Mouse (Mus musculus) intestine, postnatal 0 days (tissue): ENCODE measurements around the gene Abce1. TPM values are rescaled to one million over a fixed set of nuclear protein-coding genes. Genes with fewer than 3 reads are reported as not detected.

Experiments
- ATAC-seq: fragments of 200-750 bp; cut with Nextera tagmentation; 2 replicates; pipeline ENCODE4 v1.8.0; 2017; ENCODE audit warnings: mild to moderate bottlenecking, moderate TSS enrichment, moderate library complexity
- H3K27ac ChIP-seq: fragments of 300-500 bp; sonication (generic); 2 replicates; pipeline ENCODE4 v1.5.1; 2014; ENCODE audit warnings: mild to moderate bottlenecking, low read depth, low read length, moderate library complexity
- H3K27me3 ChIP-seq: fragments of 300-500 bp; sonication (generic); replicated peaks from 2 replicates; pipeline ENCODE4 v1.6.1; 2014; ENCODE audit warnings: low read length, mixed read lengths; ENCODE audit not compliant: control insufficient read depth, insufficient read depth
- H3K36me3 ChIP-seq: fragments of 300-500 bp; sonication (generic); 2 replicates; pipeline ENCODE4 v1.6.1; 2014; ENCODE audit warnings: mild to moderate bottlenecking, moderate library complexity; ENCODE audit not compliant: control insufficient read depth, insufficient read depth
- H3K4me1 ChIP-seq: fragments of 300-500 bp; sonication (generic); replicated peaks from 2 replicates; pipeline ENCODE4 v1.6.1; 2014; ENCODE audit warnings: antibody characterized with exemption, low read length, mixed read lengths; ENCODE audit not compliant: control insufficient read depth, insufficient read depth
- H3K4me2 ChIP-seq: fragments of 300-500 bp; sonication (generic); replicated peaks from 2 replicates; pipeline ENCODE4 v1.6.1; 2014; ENCODE audit warnings: low read depth, mild to moderate bottlenecking, moderate library complexity
- H3K4me3 ChIP-seq: fragments of 300-500 bp; sonication (generic); 2 replicates; pipeline ENCODE4 v1.5.1; 2014; ENCODE audit warnings: low read depth, low read length
- H3K9ac ChIP-seq: fragments of 300-500 bp; sonication (generic); 2 replicates; pipeline ENCODE4 v1.6.1; 2014; ENCODE audit warnings: mild to moderate bottlenecking, low read depth, low read length
- H3K9me3 ChIP-seq: fragments of 300-500 bp; sonication (generic); 2 replicates; pipeline ENCODE4 v1.6.1; 2016; ENCODE audit warnings: mixed run types; ENCODE audit not compliant: control insufficient read depth
- CTCF ChIP-seq: sonication (generic); IDR thresholded peaks from 2 replicates; pipeline ENCODE4 v1.5.1; 2016; ENCODE audit warnings: low read depth, mild to moderate bottlenecking, control low read depth, antibody characterized with exemption, moderate library complexity
- WGBS: fragments of 180-500 bp; shearing (Covaris S2); extraction: QIAGEN DNeasy Blood & Tissue Kit; methylation state at CpG from one replicate; pipeline ENCODE4 v1.1.7; 2014; 5-methylcytosine and 5-hydroxymethylcytosine counted together
- polyA plus RNA-seq: library from polyadenylated mRNA; unstranded; fragments of >200 nt; fragmentation: Nextera tagmentation; extraction: Ambion mirVana; gene quantifications from 2 replicates; pipeline ENCODE4 v1.2.1, GENCODE M21; 2015

Abce1 gene
- 23.9 and 25.3 TPM in 2 replicates for polyA plus RNA-seq

DNA sequence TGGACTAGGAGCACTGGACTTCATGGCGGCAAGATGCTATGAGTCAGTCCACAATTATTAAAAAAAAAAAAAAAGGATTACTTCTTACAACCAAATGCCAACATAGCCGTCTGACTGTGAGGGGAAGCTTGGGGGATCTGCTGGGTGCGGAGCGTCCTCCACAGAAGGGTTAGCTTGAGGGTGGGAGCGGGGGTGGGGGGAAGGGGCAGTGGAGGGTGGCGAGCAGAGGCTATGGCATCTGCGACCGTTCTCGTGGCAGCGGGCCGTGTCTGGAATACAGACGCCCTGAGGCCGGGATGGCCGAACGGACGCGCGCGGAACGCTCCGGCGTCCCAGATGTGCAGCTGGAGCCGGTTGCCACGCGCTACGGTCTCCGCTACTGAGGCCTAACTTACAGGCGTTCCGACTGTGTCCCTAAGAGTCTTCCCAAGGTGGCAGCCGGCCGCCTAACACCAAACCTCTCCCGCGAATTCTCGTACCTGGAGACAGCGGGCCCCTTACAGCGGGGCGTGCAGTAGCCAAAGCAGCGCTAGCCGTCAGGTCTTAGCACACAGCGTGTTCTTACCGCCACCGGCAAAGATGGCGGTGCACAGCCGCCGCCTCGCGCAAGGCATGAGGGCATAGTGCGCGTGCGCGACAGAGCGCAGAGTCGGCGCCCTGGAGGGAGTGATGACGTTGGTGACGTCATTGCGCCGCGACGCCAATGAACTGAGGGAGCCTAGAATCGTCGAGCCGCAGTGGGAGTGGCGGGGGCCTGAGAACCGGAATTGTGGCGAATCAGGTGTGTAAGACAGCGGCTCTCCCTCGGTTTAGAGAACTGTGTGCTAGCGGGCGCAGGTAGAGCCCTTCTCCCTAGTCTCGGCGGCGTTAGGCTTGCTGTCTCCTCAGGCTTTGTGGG lies at the start of gene Abce1, which contains the start of gene Anapc10:
TSS of gene Abce1 (minus strand) at position 677 of the 898 bp plus-strand sequence.
TSS of gene Anapc10 (plus strand) at position 757 of the 898 bp plus-strand sequence.
- peak within 1 kb of the TSS; percentile 84 for H3K9ac ChIP-seq
- peak within 1 kb of the TSS; percentile 94 for H3K4me3 ChIP-seq
- peak within 1 kb of the TSS; percentile 79 for H3K27ac ChIP-seq
- H3K4me2 ChIP-seq = peak within 1 kb of the TSS; percentile 79
- H3K4me1 ChIP-seq = no peaks in the 10 kb centered on the region
- H3K9me3 ChIP-seq = no peaks in the 10 kb centered on the region
- H3K36me3 ChIP-seq = peaks cover 10% of the 10 kb centered on the region; the same call in 1 of the 2 replicates
- H3K27me3 ChIP-seq = no peaks in the 10 kb centered on the region
- ATAC-seq = peak; percentile 99
- no peak for TF ChIP-seq CTCF
- WGBS = under 1% methylated on average over 72 of the region's 73 CpGs

DNA sequence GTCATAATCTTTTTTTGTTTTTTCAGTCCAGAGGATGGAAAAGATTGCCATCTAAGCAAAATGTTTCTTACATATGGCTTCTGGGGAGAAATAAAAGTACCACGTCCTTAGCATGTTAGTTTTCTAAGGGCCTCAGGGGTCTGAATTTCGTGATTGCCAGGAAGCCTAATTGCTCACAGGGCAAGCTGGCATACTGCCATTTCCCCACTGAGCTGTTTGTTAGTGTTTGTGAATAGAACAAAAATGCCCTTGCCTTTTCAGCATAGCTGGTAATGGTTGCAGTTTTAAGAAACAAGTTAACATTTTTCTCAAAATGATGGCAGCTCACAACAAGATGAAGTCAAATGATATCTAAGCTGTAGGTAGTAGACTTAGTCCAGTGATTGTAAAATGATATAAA lies 38.8 kb upstream of the Abce1 start:
- H3K27me3 ChIP-seq = no peaks in the 10 kb centered on the region
- 68% methylated on average over 2 of the region's 2 CpGs for WGBS
- no peak overlapping the region for H3K4me2 ChIP-seq
- no peaks in the 10 kb centered on the region for H3K36me3 ChIP-seq
- no peaks in the 10 kb centered on the region for H3K9me3 ChIP-seq
- no peaks in the 10 kb centered on the region for H3K4me1 ChIP-seq
- no peak overlapping the region for H3K27ac ChIP-seq
- no peak for ATAC-seq
- no peak overlapping the region for H3K9ac ChIP-seq
- no peak for TF ChIP-seq CTCF
- no peak overlapping the region for H3K4me3 ChIP-seq

DNA sequence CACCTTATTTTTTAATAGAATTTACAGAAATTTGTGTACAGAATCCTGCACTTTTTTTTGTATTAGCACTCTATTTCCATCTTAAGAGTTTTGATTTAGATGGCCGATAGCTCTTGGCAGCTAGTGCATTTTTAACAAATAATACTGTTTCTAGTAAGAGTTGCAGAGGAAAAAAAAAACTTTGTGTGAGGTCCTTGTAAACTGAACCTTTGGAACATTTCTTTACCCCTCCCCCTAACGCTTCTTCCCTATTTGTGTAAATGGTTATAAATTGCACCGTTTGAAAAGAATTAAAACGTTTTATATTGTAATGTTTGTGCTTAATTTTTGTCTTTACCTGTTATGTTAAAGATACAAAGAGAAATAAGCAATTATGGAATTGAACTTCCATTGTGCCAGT lies 37.1 kb upstream of the Abce1 start:
- ATAC-seq = no peak

DNA sequence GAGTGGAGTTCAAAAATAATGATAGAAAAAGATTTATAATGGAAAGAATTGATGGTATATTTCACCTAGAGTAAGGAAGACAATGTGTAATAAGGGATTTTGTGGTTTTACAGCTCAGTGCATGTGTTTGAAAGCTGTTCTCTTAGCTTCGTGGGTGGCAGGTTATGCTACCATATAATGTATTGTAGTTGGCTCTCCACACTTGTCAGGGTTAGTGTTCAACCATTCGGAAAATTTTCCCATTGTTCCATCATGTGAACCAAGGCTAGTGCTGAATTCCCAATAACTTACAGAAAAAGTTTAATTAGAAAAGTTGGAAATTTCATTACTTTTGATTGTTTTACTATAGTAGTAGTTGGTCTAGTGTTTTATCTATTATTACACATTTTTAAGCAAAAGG lies 36.6 kb upstream of the Abce1 start:
- Histone ChIP-seq H3K9me3 (no peaks in the 10 kb centered on the region), H3K4me2 (no peak overlapping the region), H3K36me3 (no peaks in the 10 kb centered on the region), H3K4me1 (no peaks in the 10 kb centered on the region), H3K9ac (no peak overlapping the region), H3K27ac (no peak overlapping the region), H3K27me3 (no peaks in the 10 kb centered on the region), H3K4me3 (no peak overlapping the region)
- TF ChIP-seq CTCF = no peak
- 71% methylated on average over 2 of the region's 2 CpGs for WGBS
- no peak for ATAC-seq

More for the DNA sequence above, 37.1 kb upstream of the Abce1 start:
- 66% methylated on average over 4 of the region's 4 CpGs for WGBS
- Histone ChIP-seq H3K4me3 (no peak overlapping the region), H3K27me3 (no peaks in the 10 kb centered on the region), H3K9me3 (no peaks in the 10 kb centered on the region), H3K36me3 (no peaks in the 10 kb centered on the region), H3K4me1 (no peaks in the 10 kb centered on the region), H3K4me2 (no peak overlapping the region), H3K27ac (no peak overlapping the region), H3K9ac (no peak overlapping the region)
- TF ChIP-seq CTCF = no peak

DNA sequence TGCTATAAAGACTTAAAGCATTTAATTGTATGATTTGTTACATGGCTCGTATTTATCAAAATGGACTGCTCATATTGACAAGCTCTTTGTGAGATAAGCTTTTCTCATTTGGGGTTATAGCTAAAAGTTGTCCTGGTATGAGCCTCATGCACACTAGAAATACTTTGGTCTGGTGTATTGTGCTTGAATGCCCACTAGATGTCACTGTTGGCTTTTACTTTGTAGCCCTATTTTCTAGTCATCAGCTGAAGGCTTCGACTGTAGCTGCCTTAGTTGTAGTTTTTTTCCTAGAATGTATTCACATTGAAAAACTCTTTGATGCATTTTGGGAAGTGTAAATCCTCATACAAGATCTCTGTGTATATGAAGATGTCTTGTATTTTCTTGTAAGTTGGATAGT lies 22.8 kb upstream of the Abce1 start:
- Histone ChIP-seq H3K4me3 (no peak overlapping the region), H3K9me3 (no peaks in the 10 kb centered on the region), H3K9ac (no peak overlapping the region), H3K27me3 (no peaks in the 10 kb centered on the region), H3K4me2 (no peak overlapping the region), H3K27ac (no peak overlapping the region), H3K4me1 (no peaks in the 10 kb centered on the region), H3K36me3 (peaks cover 17% of the 10 kb centered on the region)
- peak; percentile 88 for TF ChIP-seq CTCF
- WGBS = 12% methylated on average over 2 of the region's 2 CpGs
- ATAC-seq = no peak

DNA sequence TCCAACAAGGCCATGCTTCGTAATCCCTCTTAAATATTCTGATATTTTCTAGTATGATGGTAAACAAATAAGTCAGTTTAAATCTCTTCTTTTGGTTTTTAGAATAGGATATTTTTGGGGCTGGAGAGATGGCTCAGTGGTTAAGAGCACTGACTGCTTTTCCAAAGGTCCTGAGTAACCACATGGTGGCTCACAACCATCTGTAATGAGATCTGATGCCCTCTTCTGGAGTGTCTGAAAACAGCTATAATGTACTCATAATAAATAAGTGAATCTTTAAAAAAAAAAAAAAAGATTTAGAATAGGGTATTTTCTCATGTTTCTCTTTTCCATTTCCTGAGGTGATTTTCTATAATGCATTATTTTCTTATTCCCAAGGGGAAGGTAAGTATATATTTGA lies 16.4 kb upstream of the Abce1 start:
- H3K36me3 ChIP-seq = peaks cover 18% of the 10 kb centered on the region
- no peak overlapping the region for H3K4me3 ChIP-seq
- no peaks in the 10 kb centered on the region for H3K9me3 ChIP-seq
- TF ChIP-seq CTCF = peak; percentile 30
- no peaks in the 10 kb centered on the region for H3K4me1 ChIP-seq
- no peaks in the 10 kb centered on the region for H3K27me3 ChIP-seq
- no peak overlapping the region for H3K4me2 ChIP-seq
- 96% methylated on average over 1 of the region's 1 CpGs for WGBS
- H3K27ac ChIP-seq = no peak overlapping the region
- no peak overlapping the region for H3K9ac ChIP-seq
- no peak for ATAC-seq
